Mouse (Mus musculus): ENCODE results near the gene Scfd2. TPM values are rescaled to one million over a fixed set of nuclear protein-coding genes. Genes with fewer than 3 reads are reported as not detected.

Scfd2 gene
- polyA plus RNA-seq, 1 experiment from 2014 or later = 18.4 TPM

- no peaks in the 10 kb centered on the region for H3K27me3 ChIP-seq (ENCODE audit: control insufficient read depth, insufficient read depth, low read length)
- DNase-seq (peak; percentile 49), ATAC-seq (ENCODE audit: low FRiP score, low TSS enrichment) (no peak)
- H3K9me3 ChIP-seq (ENCODE audit: control insufficient read depth, low read length) = no peaks in the 10 kb centered on the region
- no peak overlapping the region for H3K4me2 ChIP-seq (ENCODE audit: low read length)
- H3K4me3 ChIP-seq (replicated peaks; ENCODE audit: low read depth, low read length) = no peak overlapping the region
- 55% methylated on average over 14 of the region's 14 CpGs for WGBS
- no peak overlapping the region for H3K27ac ChIP-seq (replicated peaks; ENCODE audit: low read depth, low read length)
- no peak overlapping the region for H3K9ac ChIP-seq (replicated peaks; ENCODE audit: low read length)
- H3K36me3 ChIP-seq (ENCODE audit: control insufficient read depth, insufficient read depth, low read length) = no peaks in the 10 kb centered on the region
- H3K4me1 ChIP-seq (ENCODE audit: control insufficient read depth, insufficient read depth, low read length) = peaks cover 23% of the 10 kb centered on the region; the same call in 1 of the 2 replicates
These were observed 355.9 kb downstream of the Scfd2 start for GRCm38 (mm10) chr5:74175526-74176270.

- Histone ChIP-seq H3K27me3 (ENCODE audit: control insufficient read depth, insufficient read depth, low read length) (no peaks in the 10 kb centered on the region), H3K4me3 (replicated peaks; ENCODE audit: low read depth, low read length) (no peak overlapping the region), H3K36me3 (ENCODE audit: control insufficient read depth, insufficient read depth, low read length) (no peaks in the 10 kb centered on the region), H3K9me3 (ENCODE audit: control insufficient read depth, low read length) (no peaks in the 10 kb centered on the region), H3K9ac (replicated peaks; ENCODE audit: low read length) (no peak overlapping the region), H3K4me1 (ENCODE audit: control insufficient read depth, insufficient read depth, low read length) (peaks cover 15% of the 10 kb centered on the region; the same call in 1 of the 2 replicates), H3K4me2 (ENCODE audit: low read length) (peak overlapping the region; percentile 13), H3K27ac (replicated peaks; ENCODE audit: low read depth, low read length) (peak overlapping the region; percentile 52; the same call in 1 of the 2 replicates)
- ATAC-seq (ENCODE audit: low FRiP score, low TSS enrichment) = peak; percentile 61; the same call in 1 of the 2 replicates
- peak; percentile 77 for DNase-seq
- 37% methylated on average over 18 of the region's 18 CpGs for WGBS
These were observed 358.3 kb downstream of the Scfd2 start for GRCm38 (mm10) chr5:74173162-74173844.

- Histone ChIP-seq H3K4me2 (ENCODE audit: low read length) (no peak overlapping the region), H3K36me3 (ENCODE audit: control insufficient read depth, insufficient read depth, low read length) (no peaks in the 10 kb centered on the region), H3K27ac (replicated peaks; ENCODE audit: low read depth, low read length) (no peak overlapping the region), H3K4me1 (ENCODE audit: control insufficient read depth, insufficient read depth, low read length) (peaks cover 15% of the 10 kb centered on the region; the same call in 1 of the 2 replicates), H3K27me3 (ENCODE audit: control insufficient read depth, insufficient read depth, low read length) (no peaks in the 10 kb centered on the region), H3K9me3 (ENCODE audit: control insufficient read depth, low read length) (no peaks in the 10 kb centered on the region), H3K9ac (replicated peaks; ENCODE audit: low read length) (no peak overlapping the region), H3K4me3 (replicated peaks; ENCODE audit: low read depth, low read length) (no peak overlapping the region)
- WGBS = 63% methylated on average over 12 of the region's 12 CpGs
- ATAC-seq (ENCODE audit: low FRiP score, low TSS enrichment) (no peak), DNase-seq (no peak)
These were observed 359.4 kb downstream of the Scfd2 start for GRCm38 (mm10) chr5:74172208-74172607.

- no peak for ATAC-seq (ENCODE audit: low FRiP score, low TSS enrichment)
- WGBS = 78% methylated on average over 9 of the region's 9 CpGs
- Histone ChIP-seq H3K36me3 (ENCODE audit: control insufficient read depth, insufficient read depth, low read length) (no peaks in the 10 kb centered on the region), H3K9me3 (ENCODE audit: control insufficient read depth, low read length) (no peaks in the 10 kb centered on the region), H3K4me2 (ENCODE audit: low read length) (no peak overlapping the region), H3K9ac (replicated peaks; ENCODE audit: low read length) (no peak overlapping the region), H3K27me3 (ENCODE audit: control insufficient read depth, insufficient read depth, low read length) (no peaks in the 10 kb centered on the region; the same call in 1 of the 2 replicates), H3K27ac (replicated peaks; ENCODE audit: low read depth, low read length) (no peak overlapping the region), H3K4me3 (replicated peaks; ENCODE audit: low read depth, low read length) (no peak overlapping the region), H3K4me1 (ENCODE audit: control insufficient read depth, insufficient read depth, low read length) (peaks cover 15% of the 10 kb centered on the region; the same call in 1 of the 2 replicates)
- no peak for DNase-seq
These were observed 359.8 kb downstream of the Scfd2 start for GRCm38 (mm10) chr5:74171768-74172167.

GRCm38 (mm10) chr5:74168085-74168484 is 363.5 kb downstream of the Scfd2 start:
- DNase-seq (no peak), ATAC-seq (ENCODE audit: low FRiP score, low TSS enrichment) (no peak)
- H3K27me3 ChIP-seq (ENCODE audit: control insufficient read depth, insufficient read depth, low read length) = no peaks in the 10 kb centered on the region; the same call in 1 of the 2 replicates
- no peak overlapping the region for H3K4me3 ChIP-seq (replicated peaks; ENCODE audit: low read depth, low read length)
- WGBS = 91% methylated on average over 3 of the region's 3 CpGs
- no peaks in the 10 kb centered on the region for H3K9me3 ChIP-seq (ENCODE audit: control insufficient read depth, low read length)
- H3K9ac ChIP-seq (replicated peaks; ENCODE audit: low read length) = no peak overlapping the region
- no peak overlapping the region for H3K4me2 ChIP-seq (ENCODE audit: low read length)
- H3K36me3 ChIP-seq (ENCODE audit: control insufficient read depth, insufficient read depth, low read length) = no peaks in the 10 kb centered on the region
- peaks cover 6% of the 10 kb centered on the region; the same call in 1 of the 2 replicates for H3K4me1 ChIP-seq (ENCODE audit: control insufficient read depth, insufficient read depth, low read length)
- H3K27ac ChIP-seq (replicated peaks; ENCODE audit: low read depth, low read length) = no peak overlapping the region

- H3K27me3 ChIP-seq (ENCODE audit: control insufficient read depth, insufficient read depth, low read length) = no peaks in the 10 kb centered on the region; the same call in 1 of the 2 replicates
- H3K27ac ChIP-seq (replicated peaks; ENCODE audit: low read depth, low read length) = no peak overlapping the region
- H3K4me2 ChIP-seq (ENCODE audit: low read length) = no peak overlapping the region
- DNase-seq (no peak), ATAC-seq (ENCODE audit: low FRiP score, low TSS enrichment) (no peak)
- 97% methylated on average over 3 of the region's 3 CpGs for WGBS
- no peak overlapping the region for H3K9ac ChIP-seq (replicated peaks; ENCODE audit: low read length)
- H3K9me3 ChIP-seq (ENCODE audit: control insufficient read depth, low read length) = no peaks in the 10 kb centered on the region
- peaks cover 8% of the 10 kb centered on the region for H3K4me1 ChIP-seq (ENCODE audit: control insufficient read depth, insufficient read depth, low read length)
- H3K4me3 ChIP-seq (replicated peaks; ENCODE audit: low read depth, low read length) = no peak overlapping the region
- H3K36me3 ChIP-seq (ENCODE audit: control insufficient read depth, insufficient read depth, low read length) = no peaks in the 10 kb centered on the region
These were observed 364.9 kb downstream of the Scfd2 start for GRCm38 (mm10) chr5:74166642-74167041.

GRCm38 (mm10) chr5:74164547-74164946 is 367.0 kb downstream of the Scfd2 start:
- no peak overlapping the region for H3K4me2 ChIP-seq (ENCODE audit: low read length)
- 89% methylated on average over 7 of the region's 7 CpGs for WGBS
- no peak overlapping the region for H3K27ac ChIP-seq (replicated peaks; ENCODE audit: low read depth, low read length)
- no peak overlapping the region for H3K9ac ChIP-seq (replicated peaks; ENCODE audit: low read length)
- peaks cover 11% of the 10 kb centered on the region for H3K4me1 ChIP-seq (ENCODE audit: control insufficient read depth, insufficient read depth, low read length)
- DNase-seq (no peak), ATAC-seq (ENCODE audit: low FRiP score, low TSS enrichment) (no peak)
- H3K9me3 ChIP-seq (ENCODE audit: control insufficient read depth, low read length) = no peaks in the 10 kb centered on the region
- H3K4me3 ChIP-seq (replicated peaks; ENCODE audit: low read depth, low read length) = no peak overlapping the region
- H3K27me3 ChIP-seq (ENCODE audit: control insufficient read depth, insufficient read depth, low read length) = no peaks in the 10 kb centered on the region; the same call in 1 of the 2 replicates
- no peaks in the 10 kb centered on the region for H3K36me3 ChIP-seq (ENCODE audit: control insufficient read depth, insufficient read depth, low read length)

GRCm38 (mm10) chr5:74163141-74163540 is 368.4 kb downstream of the Scfd2 start:
- no peaks in the 10 kb centered on the region for H3K36me3 ChIP-seq (ENCODE audit: control insufficient read depth, insufficient read depth, low read length)
- no peak overlapping the region for H3K4me3 ChIP-seq (replicated peaks; ENCODE audit: low read depth, low read length)
- WGBS = 83% methylated on average over 6 of the region's 6 CpGs
- H3K27me3 ChIP-seq (ENCODE audit: control insufficient read depth, insufficient read depth, low read length) = no peaks in the 10 kb centered on the region; the same call in 1 of the 2 replicates
- no peak overlapping the region for H3K4me2 ChIP-seq (ENCODE audit: low read length)
- peaks cover 11% of the 10 kb centered on the region for H3K4me1 ChIP-seq (ENCODE audit: control insufficient read depth, insufficient read depth, low read length)
- no peak overlapping the region for H3K9ac ChIP-seq (replicated peaks; ENCODE audit: low read length)
- DNase-seq = no peak
- no peak overlapping the region for H3K27ac ChIP-seq (replicated peaks; ENCODE audit: low read depth, low read length)
- ATAC-seq (ENCODE audit: low FRiP score, low TSS enrichment) = no peak
- no peaks in the 10 kb centered on the region for H3K9me3 ChIP-seq (ENCODE audit: control insufficient read depth, low read length)
